Mouse (Mus musculus) Patski (cell line): ENCODE data around the gene Lrrc75b. TPM values are rescaled to one million over a fixed set of nuclear protein-coding genes. Genes with fewer than 3 reads are reported as not detected.
"Not testable (repeated sequence)": the region's sequence is repeated elsewhere in the genome, so short reads cannot be mapped to it uniquely, and the experiment has no call there.

ENCODE experiments used
- ATAC-seq: fragments of 100-300 bp; one replicate; pipeline ENCODE4 v1.8.0; 2021
- CTCF ChIA-PET: fragments of 350-600 bp; sonication (Branson Sonifier 250); formaldehyde crosslinking; loops from one replicate; lab custom pipeline; 2022; ENCODE audit warnings: inconsistent platforms; lab: Charles Lee
- POLR2A ChIA-PET: fragments of 350-600 bp; sonication (Branson Sonifier 250); formaldehyde crosslinking; loops from one replicate; lab custom pipeline; 2022; ENCODE audit warnings: antibody characterized with exemption, inconsistent platforms; lab: Charles Lee
- DNase-seq: peaks from one replicate; pipeline ENCODE4 v3.0.0-alpha.2; 2011; ENCODE audit warnings: low read depth, low spot score
- H3K27me3 ChIP-seq: fragments of 371-371 bp; one replicate; pipeline ENCODE4 v1.5.1; 2021
- CTCF ChIP-seq: fragments of 100-300 bp; IDR thresholded peaks from one replicate; pipeline ENCODE4 v1.5.1; 2021
- in situ Hi-C: fragments of 300-500 bp; cut with MboI; formaldehyde crosslinking; loops from 3 replicates; pipeline ENCODE4 v1.11.1; 2018; ENCODE audit warnings: low pct_unique_long_range_greater_than_20kb, mixed read lengths
- polyA plus RNA-seq: library from polyadenylated mRNA; unstranded; gene quantifications from one replicate; pipeline ENCODE4 v1.2.3, GENCODE M21; 2021

The Lrrc75b gene
- polyA plus RNA-seq, 1 experiment from 2014 or later = 2.0 TPM

DNA sequence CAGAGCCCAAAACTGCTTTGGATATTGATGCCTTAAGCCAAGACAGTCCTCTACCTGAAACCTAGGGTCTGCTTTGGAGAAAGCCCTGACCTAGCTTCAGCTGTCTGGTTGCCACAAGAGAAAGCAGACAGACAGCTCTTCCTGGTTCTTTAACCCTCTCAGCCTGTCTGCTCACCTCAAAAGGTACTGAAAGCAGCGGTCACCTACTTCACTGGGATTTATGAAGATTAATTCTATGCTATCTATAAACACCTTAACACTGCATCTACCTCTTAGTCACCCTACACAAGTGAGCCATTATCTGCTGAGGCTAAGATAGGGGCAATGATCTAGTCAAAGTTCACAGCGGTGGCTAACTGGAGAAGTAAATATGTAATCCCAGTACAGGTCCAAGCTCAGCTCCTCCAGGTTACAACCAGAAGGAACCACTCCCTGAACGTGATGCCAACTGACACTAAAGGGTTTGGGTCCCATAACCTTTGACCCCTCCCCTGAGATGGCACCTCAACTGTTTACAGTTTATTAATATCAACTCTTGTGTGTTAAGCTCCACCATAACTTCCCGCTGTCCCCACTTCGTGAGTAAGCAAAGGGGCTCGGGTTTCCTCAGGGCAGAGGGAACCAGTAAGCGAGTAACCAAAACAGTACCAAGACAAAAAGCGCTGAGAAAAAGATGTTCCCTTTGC, 43.9 kb downstream of the Lrrc75b start:
- ChIA-PET CTCF (interaction anchor here (1.6 kb wide), 1 partner anchor 69 kb away, joined by 3 read pairs; no protein-coding TSS in a partner anchor), POLR2A (interaction anchor here (0.7 kb wide), 1 partner anchor 33 kb away, joined by 3 read pairs; no protein-coding TSS in a partner anchor)
- ATAC-seq (no peak), DNase-seq (no peak)
- TF ChIP-seq CTCF = no peak
- H3K27me3 ChIP-seq = no peaks in the 10 kb centered on the region
- in situ Hi-C loops = no loop called here

DNA sequence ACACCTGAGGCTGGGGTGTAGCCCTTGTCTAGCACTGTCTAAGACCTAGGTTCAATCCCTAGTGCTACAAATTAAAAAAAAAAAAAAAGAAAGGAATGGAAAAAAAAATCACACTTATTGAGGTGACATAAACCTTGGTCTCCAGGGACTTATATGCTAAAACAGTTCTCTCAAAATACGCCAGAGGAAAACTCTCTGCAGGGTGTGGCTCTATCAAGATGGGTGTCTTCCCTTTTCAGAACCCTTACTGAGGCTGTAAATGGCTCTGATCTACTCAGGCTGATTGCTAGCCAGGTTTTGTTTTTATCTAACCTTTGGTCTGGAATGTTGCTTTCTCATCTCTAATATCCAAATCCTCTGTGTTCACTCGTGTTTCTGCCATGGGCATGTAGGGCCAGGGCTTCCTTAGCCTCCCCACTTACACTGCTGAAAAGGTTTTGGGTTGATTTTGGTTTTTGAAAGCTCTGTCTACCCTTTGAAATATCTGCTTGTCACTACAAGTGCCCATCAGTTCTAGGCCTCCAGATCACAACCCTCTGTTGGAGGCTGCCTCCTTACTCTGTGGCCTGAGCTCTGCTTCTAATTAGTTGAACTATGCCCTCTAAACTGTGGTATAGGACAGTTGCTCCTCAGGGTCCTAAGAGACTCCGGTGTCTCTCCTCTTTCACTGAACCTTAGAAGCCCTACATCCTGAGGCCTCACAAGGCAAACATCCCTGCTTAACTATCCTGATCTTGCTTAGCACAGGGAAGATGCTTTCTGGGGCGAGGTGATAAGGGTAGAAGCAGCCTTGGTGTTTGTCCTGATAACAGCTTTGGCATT, 44.7 kb downstream of the Lrrc75b start:
- CTCF ChIA-PET = interaction anchor here (1.6 to 2.0 kb wide), 2 partner anchors 17 to 70 kb away, joined by 3 to 4 read pairs; no protein-coding TSS in a partner anchor

DNA sequence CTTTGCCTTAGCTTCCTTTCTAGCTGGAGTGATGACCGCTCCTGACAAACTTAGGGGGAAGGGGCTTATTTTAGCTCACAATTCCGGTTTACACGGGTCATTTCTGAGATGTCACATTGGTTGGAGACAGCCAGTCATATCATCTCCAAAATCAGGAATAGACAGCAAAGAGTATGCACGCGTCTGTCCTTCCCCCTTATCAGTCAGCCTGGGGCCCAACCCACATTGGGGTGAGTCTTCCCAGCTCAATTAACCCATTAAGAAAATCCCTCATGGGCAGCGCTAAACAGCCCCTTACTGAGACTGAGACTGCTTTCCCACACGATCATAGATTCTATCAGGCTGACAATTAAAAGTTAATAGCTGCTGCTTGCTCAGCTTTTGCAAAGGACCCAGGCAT, 45.8 kb downstream of the Lrrc75b start:
- ChIA-PET POLR2A (no interaction called here), CTCF (interaction anchor here (1.6 to 2.0 kb wide), 2 partner anchors 16 to 71 kb away, joined by 3 to 4 read pairs; no protein-coding TSS in a partner anchor)
- in situ Hi-C loops = no loop called here
- TF ChIP-seq CTCF = no peak
- no peaks in the 10 kb centered on the region for H3K27me3 ChIP-seq
- DNase-seq (no peak), ATAC-seq (no peak)

More for the DNA sequence above, 44.7 kb downstream of the Lrrc75b start:
- POLR2A ChIA-PET = no interaction called here
- no peak for DNase-seq
- no peak for ATAC-seq
- in situ Hi-C loops = no loop called here
- no peak for TF ChIP-seq CTCF
- no peaks in the 10 kb centered on the region for H3K27me3 ChIP-seq

DNA sequence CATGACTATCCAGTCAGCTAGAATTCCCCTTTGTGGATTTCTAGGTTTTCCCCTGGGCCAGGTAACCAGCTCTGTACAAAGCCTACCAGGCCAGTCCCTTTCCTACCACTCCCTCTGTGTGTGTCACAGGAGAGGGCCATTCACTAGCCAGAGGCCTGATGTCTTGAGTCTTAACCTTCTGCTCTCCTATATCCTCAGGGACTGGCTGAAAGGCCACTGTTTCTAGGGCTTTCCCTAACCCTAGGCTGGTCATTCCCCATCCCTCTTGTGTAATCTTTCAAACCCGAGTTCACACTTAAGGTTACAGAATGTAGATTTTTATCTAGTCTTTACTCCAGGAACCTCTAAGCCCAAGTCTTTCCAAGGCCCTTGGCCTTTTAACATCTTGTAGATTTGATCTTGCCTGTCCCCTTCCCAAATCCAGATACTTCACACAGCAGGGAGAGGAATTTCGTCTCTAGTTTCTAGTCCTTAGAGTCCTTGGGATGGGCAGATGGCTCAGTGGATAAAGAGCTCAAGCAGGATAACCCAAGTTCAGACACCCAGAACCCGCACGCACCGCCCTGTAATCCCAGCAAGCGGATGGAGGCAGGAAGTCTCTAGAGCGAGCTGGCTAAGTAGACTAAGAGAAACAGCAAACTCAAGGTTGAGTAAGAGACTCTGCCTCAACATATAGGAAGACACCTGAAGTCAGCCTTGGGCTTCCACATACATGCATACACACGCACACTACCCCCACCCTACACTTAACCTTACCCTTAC, 46.6 kb downstream of the Lrrc75b start:
- no peak for TF ChIP-seq CTCF
- H3K27me3 ChIP-seq = no peaks in the 10 kb centered on the region
- in situ Hi-C loops = no loop called here
- DNase-seq (no peak), ATAC-seq (no peak)
- CTCF ChIA-PET = interaction anchor here (2.0 kb wide), 1 partner anchor 15 kb away, joined by 4 read pairs; no protein-coding TSS in a partner anchor
- POLR2A ChIA-PET = no interaction called here

DNA sequence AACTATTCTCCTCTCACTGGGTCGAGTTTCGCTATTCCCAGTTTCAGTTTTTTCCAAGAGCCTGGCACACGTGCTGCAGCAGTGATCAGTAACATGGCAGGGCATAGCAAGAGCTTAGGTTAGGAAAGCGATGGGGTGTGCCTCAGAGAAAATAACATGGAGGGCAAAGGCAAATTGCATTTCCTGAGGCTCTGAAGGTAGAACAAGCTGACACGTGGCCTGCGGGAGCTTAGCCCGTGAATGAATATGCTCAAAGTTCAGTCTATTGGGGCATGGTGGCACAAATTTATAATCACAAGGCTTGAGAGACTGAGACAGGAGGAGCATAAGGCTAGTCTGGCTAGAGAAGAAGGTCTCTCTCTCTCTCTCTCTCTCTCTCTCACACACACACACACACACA, 47.3 kb downstream of the Lrrc75b start:
- no peak for TF ChIP-seq CTCF

DNA sequence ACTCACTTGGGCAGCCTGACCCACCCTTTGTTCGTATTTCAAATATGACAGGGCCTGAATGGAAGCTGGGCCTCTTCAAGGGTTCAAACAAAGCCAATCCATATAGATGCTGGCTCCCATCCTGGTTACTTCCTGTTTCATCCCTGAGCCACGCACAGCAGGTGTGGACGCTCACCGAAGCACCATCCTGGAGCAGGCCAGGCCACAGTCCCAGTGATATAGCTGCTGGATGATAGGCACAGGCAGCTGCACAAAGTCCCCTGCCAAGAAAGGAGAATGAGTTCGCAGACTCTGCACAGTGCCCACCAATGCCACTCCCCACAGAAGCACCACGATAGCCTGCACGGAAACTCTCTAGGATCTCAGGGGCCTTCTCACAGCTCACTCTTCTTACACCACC, 48.2 kb downstream of the Lrrc75b start:
- no peak for DNase-seq
- no peak for ATAC-seq
- no peak for TF ChIP-seq CTCF
- CTCF ChIA-PET = interaction anchor here (0.7 kb wide), 1 partner anchor 21 kb away, joined by 3 read pairs; no protein-coding TSS in a partner anchor
- in situ Hi-C loops = no loop called here
- POLR2A ChIA-PET = no interaction called here
- no peaks in the 10 kb centered on the region for H3K27me3 ChIP-seq

More for the DNA sequence above, 47.3 kb downstream of the Lrrc75b start:
- ChIA-PET CTCF (no interaction called here), POLR2A (no interaction called here)
- DNase-seq (no peak), ATAC-seq (no peak)
- in situ Hi-C loops = no loop called here
- no peaks in the 10 kb centered on the region for H3K27me3 ChIP-seq

DNA sequence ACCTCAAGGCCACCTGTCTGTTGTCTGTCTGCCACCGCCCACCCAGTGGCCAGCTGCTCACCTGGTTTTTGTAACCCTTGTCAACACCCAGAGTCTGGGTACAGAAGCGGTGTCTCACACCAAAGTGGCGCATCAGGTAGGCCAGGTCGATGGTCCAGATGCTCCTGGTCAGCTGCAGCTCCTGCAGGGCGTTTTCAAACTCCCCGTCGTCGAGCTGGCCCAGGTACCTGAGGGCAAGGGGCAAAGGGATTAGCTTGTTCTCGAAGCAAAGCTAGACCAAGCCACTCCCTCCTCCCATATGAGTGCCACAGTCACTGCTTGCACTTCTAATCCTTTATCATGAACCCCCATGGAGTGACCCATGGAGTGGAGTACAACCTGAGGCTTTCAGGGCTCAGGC, 49.1 kb downstream of the Lrrc75b start:
- no peak for ATAC-seq
- no peak for TF ChIP-seq CTCF
- ChIA-PET POLR2A (no interaction called here), CTCF (no interaction called here)
- no peaks in the 10 kb centered on the region for H3K27me3 ChIP-seq
- DNase-seq = no peak
- in situ Hi-C loops = no loop called here

DNA sequence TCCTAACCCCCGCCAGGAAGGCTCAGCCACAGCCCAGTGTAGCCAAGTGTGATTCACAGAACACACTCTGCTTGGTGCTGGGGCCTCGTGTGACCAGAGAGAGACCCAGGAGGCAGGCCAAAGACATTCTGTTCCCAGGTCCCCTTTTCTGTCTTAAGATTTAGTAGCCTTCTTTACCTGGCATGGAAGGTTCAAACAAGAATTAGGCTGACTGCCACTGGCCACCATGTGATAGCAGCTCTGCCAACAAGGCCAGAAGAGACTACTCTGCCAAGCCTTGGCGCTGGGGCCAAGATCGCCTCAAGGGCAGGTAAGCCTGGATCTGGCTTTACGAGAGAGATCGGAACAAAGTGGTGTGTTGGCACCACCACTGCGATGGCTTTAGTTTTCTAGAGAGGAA, 49.7 kb downstream of the Lrrc75b start:
- POLR2A ChIA-PET = no interaction called here
- ATAC-seq (no peak), DNase-seq (no peak)
- in situ Hi-C loops = no loop called here
- CTCF ChIA-PET = interaction anchor here (0.6 kb wide), 1 partner anchor 36 kb away, joined by 3 read pairs; no protein-coding TSS in a partner anchor
- H3K27me3 ChIP-seq = no peaks in the 10 kb centered on the region
- no peak for TF ChIP-seq CTCF

DNA sequence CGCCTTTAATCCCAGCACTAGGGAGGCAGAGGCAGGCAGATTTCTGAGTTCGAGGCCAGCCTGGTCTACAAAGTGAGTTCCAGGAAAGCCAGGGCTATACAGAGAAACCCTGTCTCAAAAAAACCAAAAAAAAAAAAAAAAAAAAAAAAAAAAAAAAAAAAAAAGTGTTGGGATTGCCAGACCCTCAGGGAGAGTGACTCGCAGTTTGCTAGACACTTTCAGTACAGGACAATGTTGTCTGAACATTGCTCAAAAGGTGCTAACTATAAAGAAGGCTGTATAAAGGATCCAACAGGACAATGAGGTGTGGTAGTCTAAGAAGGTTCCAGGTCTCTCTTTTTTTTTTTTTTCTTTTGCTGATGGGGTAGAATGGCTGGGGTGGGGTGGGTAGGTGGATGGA, 54.2 kb downstream of the Lrrc75b start:
- in situ Hi-C loops, ATAC-seq, DNase-seq, H3K27me3 ChIP-seq, CTCF ChIA-PET: not testable (repeated sequence)
- POLR2A ChIA-PET = interaction anchor here (0.8 kb wide), 1 partner anchor 12 kb away, joined by 4 read pairs; the partner anchor contains the start of genes Gucd1 and Snrpd3

DNA sequence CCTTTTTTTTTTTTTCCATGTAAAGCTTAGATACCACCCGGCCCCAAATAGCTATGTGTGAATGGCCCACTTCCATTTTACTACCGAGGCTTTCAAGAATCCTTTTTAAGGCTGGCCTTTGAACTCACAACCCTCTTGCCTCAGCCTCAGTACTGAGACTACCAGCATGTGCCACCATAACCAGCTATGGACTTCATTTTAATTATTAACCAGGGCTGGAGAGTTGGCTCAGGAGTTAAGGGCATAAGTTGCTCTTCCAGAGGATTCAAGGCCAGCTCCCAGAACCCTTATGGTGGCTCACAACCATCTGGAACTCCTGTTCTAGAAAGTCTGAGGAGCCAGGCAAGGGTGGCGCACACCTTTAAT, 55.0 kb downstream of the Lrrc75b start:
- ChIA-PET POLR2A (no interaction called here), CTCF (no interaction called here)
- ATAC-seq = no peak

More for the DNA sequence above, 55.0 kb downstream of the Lrrc75b start:
- no peak for TF ChIP-seq CTCF
- in situ Hi-C loops = no loop called here
- no peak for DNase-seq
- H3K27me3 ChIP-seq = no peaks in the 10 kb centered on the region
